Mouse (Mus musculus): ENCODE data around the gene Pih1h3b.

GRCm38 (mm10) chrX:140060886-140061874, 1.5 kb upstream of the Pih1h3b start:
- TF ChIP-seq POLR2A (IDR thresholded peaks at IDR 0.05; ENCODE audit: low read depth, low read length) (no peak), CTCF (IDR thresholded peaks at IDR 0.05; ENCODE audit: extremely low read depth, insufficient read length, insufficient replicate concordance, low read depth, low read length) (no peak)
